Mouse (Mus musculus) small intestine, adult 2 months (tissue): ENCODE data around the gene Gzmm.

Experiments used
- CTCF ChIP-seq: fragments of 200-500 bp; IDR thresholded peaks from 2 replicates; pipeline ENCODE4 v1.5.1; 2012; ENCODE audit warnings: low read depth, mild to moderate bottlenecking, control low read depth, inconsistent platforms, low read length, moderate library complexity, mixed read lengths; ENCODE audit not compliant: insufficient replicate concordance, insufficient read length; ENCODE audit errors: extremely low read depth
- POLR2A ChIP-seq: fragments of 200-500 bp; IDR thresholded peaks from 2 replicates; pipeline ENCODE4 v1.6.1; 2012; ENCODE audit warnings: low read depth, mild to moderate bottlenecking, control low read depth, inconsistent platforms, low read length, moderate library complexity

DNA sequence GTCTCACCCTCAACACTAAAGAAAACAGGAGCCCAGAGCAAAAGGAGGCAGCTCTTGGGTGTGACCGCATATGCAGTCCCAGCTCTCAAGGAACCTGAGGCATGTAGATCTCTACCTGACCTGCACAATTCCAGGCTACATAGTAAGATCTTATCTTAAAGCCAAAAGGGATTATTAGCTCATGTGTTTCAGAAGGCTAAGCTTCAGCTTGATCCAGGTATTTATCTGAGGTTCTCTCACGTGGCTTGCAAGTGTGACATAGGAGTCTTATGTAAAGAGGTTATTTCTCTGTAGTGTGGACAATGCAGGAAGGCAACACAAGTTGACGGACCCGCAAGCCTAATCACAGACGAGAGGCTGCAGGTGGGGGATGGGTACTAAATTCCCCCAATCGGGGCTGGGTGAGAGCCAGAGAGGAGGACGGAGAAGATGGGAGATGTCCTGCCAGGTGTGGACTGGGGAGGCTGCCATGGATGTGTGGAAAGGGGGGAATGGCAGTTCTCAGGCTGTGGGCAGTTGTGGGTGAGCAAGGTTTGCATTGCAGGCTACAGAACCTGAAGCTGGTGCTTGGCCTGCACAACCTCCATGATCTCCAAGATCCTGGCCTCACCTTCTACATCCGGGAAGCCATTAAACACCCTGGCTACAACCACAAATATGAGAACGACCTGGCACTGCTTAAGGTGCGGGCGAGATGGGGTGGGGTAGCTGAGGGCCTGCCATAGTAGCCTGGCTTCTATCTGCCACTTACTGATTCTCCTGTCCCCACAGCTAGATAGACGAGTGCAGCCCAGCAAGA lies 5.0 kb downstream of the Gzmm start:
- TF ChIP-seq CTCF (no peak), POLR2A (no peak)
